Mouse (Mus musculus) lung, postnatal 14 days (tissue): ENCODE data around the gene Pank2.

ENCODE experiments used
- DNase-seq: peaks from one replicate; pipeline ENCODE4 v3.0.0; 2021

Gene Pank2

DNA sequence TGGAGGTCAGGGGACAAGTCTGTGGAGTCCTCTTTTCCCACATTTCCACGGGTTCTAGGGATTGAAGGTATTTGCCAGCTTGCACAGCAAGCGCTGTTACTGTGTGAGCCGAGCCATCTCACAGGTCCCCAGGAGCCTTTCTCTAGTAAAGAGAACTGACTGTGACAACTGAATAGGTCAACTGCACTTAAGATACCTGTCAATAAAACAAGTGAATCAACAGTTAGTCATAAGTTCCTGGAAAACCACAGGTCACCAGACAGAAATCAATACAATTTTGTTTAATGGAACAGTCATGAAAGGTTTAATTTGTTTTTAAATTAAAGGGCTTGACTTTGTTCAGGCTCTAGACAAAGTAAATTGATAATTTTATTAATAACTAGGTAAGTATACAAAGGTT lies 68.3 kb downstream of the Pank2 start:
- no peak for DNase-seq

DNA sequence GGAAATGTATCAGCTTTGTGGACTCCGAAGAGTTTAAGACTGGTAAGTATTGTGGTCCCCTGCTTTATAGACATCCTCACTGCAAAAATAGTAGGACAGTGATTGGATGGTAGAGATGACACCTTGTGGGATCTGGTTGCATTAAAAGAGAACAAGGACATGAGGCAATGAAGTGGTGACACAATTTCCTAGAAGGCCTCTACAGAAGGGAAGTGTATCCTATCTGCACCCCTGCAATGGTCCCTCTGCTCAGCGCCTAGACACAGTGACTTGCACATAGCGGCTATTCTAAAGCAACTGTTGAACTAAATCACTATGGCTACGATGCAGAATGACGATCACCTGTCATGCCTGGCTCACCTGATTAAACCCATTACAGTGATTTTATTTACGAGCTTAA lies 75.3 kb downstream of the Pank2 start:
- DNase-seq: no peak

DNA sequence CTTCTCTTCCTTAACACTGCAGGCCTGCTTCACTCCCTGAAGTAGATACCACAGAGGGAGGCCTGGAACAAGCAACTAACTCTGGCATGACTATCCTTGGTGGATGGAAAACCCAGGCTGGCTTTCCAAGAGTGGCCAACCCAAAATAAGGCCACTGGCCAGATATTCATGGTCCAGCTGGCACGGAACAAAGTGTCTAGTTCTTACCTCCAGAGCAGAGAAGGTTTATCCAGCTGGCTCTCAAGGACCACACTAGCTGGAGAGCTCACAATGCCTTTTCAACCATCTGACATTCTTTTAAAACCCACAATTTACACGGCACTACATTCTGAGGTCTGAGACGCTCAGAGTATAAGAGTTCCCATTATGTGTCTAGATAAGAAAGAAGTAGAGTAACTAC lies 82.2 kb downstream of the Pank2 start:
- DNase-seq: no peak

DNA sequence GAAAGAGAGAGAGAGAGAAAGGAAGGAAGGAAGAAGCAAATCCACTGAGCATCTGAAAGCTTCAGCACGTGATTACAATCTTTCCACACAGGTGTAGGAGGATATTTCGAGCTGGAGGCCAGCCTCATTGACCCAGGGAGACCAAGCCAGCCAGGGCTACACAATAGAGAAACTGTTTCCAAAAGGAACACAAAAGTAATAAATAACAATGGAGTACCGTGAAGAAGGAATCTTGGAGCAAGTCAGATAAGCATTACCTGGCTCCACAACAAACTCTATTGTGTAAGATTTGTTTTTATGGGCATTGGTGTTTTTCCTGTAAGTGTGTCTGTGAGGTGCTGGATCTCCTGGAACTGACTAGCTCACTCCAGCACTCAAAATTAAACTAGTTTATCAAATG lies 83.3 kb downstream of the Pank2 start:
- no peak for DNase-seq
